In the genomic region with DNA sequence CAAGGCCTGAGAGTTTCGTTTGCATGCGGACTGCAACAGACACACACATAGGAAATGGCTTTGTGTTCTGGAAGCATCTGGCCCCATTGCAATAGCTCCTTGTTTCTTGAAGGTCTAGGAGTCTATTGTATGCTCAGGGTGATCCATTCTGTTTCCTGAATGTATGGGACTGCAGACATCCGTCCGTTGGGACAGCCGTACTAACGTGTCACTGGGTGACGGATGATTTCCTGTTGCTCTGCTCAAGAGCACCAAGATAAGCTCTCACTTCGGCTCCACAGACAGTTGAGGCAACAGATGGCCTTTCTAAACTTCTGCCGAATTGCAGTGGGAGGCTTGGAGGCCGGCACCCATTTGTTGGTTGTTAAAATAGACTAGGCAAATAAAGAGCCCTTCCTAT, we compare ENCODE assay signal across 10 mouse cellular contexts.
DNase-seq lines count a peak whose midpoint lies in the region; ATAC-seq and TF ChIP-seq lines count a peak whose summit lies in the region.
"Had no signal": no experiment of that assay in that cellular context is flagged by ENCODE, and none has a peak within 500 bp of the region (broad histone marks: within the 10 kb centered on the region; RNA-seq: fewer than 3 reads in every experiment).

No protein-coding gene starts in this region.

- no peak for DNase-seq in kidney, adult 11 months
- peak; percentile 58 for DNase-seq in c-Kit-positive CD71-negative TER-119-negative erythroid progenitor cells, embryonic 14.5 days (ENCODE audit: low read depth)
- DNase-seq in kidney, postnatal 4 days, result peak; percentile 34 to 50
- no peak for DNase-seq in cerebellum, adult 2 months
- DNase-seq in testis, postnatal 10 days (ENCODE audit: low spot score), result no peak
- DNase-seq: right cerebral cortex, postnatal 14 days had no signal

- H3K27ac ChIP-seq in kidney, embryonic 15.5 days, result peak overlapping the region; percentile 79
- no peak overlapping the region for H3K27ac ChIP-seq in cerebellum, adult 2 months (ENCODE audit: insufficient read depth, low read length)
- H3K27ac ChIP-seq: embryonic facial prominence, embryonic 12.5 days; left cerebral cortex, adult 2 months had no signal

- 25% methylated on average over 10 of the region's 10 CpGs for WGBS in kidney, embryonic 15.5 days
- 78% methylated on average over 10 of the region's 10 CpGs for WGBS in cerebellum, adult 2 months

- H3K4me1 ChIP-seq in kidney, embryonic 15.5 days, result peaks cover 23% of the 10 kb centered on the region
- H3K4me1 ChIP-seq in cerebellum, adult 2 months (ENCODE audit: control insufficient read depth, insufficient read depth, low read length), result no peaks in the 10 kb centered on the region

- no peaks in the 10 kb centered on the region for H3K36me3 ChIP-seq in kidney, embryonic 15.5 days
- H3K36me3 ChIP-seq: embryonic facial prominence, embryonic 12.5 days had no signal

- no peak for TF ChIP-seq POLR2A in cerebellum, adult 2 months (IDR thresholded peaks at IDR 0.05; ENCODE audit: borderline replicate concordance, insufficient read depth, low read length)

- no peak overlapping the region for H3K9ac ChIP-seq in kidney, embryonic 15.5 days
- H3K9ac ChIP-seq: embryonic facial prominence, embryonic 12.5 days had no signal

- H3K9me3 ChIP-seq in kidney, embryonic 15.5 days (replicated peaks), result no peaks in the 10 kb centered on the region
- H3K9me3 ChIP-seq: embryonic facial prominence, embryonic 12.5 days had no signal

- peak; percentile 83 for ATAC-seq in kidney, embryonic 15.5 days (replicated peaks; ENCODE audit: low FRiP score)
- peak; percentile 95 for ATAC-seq in megakaryocyte progenitor cell, adult 5-6 weeks (replicated peaks; ENCODE audit: poor library complexity)

- H3K4me2 ChIP-seq in kidney, embryonic 15.5 days, result no peak overlapping the region
- H3K4me2 ChIP-seq: embryonic facial prominence, embryonic 12.5 days had no signal

- no peak for TF ChIP-seq CTCF in cerebellum, adult 2 months (IDR thresholded peaks at IDR 0.05; ENCODE audit: borderline replicate concordance, insufficient read depth, low read depth, low read length)

- no peak overlapping the region for H3K4me3 ChIP-seq in kidney, embryonic 15.5 days (replicated peaks)
- H3K4me3 ChIP-seq in cerebellum, adult 2 months (replicated peaks; ENCODE audit: insufficient read depth, low read depth, low read length), result no peak overlapping the region
- H3K4me3 ChIP-seq: embryonic facial prominence, embryonic 12.5 days; left cerebral cortex, adult 2 months had no signal

- H3K27me3 ChIP-seq in kidney, embryonic 15.5 days, result no peaks in the 10 kb centered on the region; the same call in 1 of the 2 replicates
- no peaks in the 10 kb centered on the region; the same call in 1 of the 2 replicates for H3K27me3 ChIP-seq in cerebellum, adult 2 months (ENCODE audit: control insufficient read depth, insufficient read depth, low read length)
- H3K27me3 ChIP-seq: embryonic facial prominence, embryonic 12.5 days had no signal

Comparison
In these comparisons a context has a peak if more than half of its experiments do, and no peak if none do; other contexts are left out.
1. DNase-seq: peak in c-Kit-positive CD71-negative TER-119-negative erythroid progenitor cells, embryonic 14.5 days (single experiment) and kidney, postnatal 4 days (2 of 2); none in kidney, adult 11 months (single experiment), cerebellum, adult 2 months (0 of 2) and testis, postnatal 10 days (single experiment).